In the genomic region with DNA sequence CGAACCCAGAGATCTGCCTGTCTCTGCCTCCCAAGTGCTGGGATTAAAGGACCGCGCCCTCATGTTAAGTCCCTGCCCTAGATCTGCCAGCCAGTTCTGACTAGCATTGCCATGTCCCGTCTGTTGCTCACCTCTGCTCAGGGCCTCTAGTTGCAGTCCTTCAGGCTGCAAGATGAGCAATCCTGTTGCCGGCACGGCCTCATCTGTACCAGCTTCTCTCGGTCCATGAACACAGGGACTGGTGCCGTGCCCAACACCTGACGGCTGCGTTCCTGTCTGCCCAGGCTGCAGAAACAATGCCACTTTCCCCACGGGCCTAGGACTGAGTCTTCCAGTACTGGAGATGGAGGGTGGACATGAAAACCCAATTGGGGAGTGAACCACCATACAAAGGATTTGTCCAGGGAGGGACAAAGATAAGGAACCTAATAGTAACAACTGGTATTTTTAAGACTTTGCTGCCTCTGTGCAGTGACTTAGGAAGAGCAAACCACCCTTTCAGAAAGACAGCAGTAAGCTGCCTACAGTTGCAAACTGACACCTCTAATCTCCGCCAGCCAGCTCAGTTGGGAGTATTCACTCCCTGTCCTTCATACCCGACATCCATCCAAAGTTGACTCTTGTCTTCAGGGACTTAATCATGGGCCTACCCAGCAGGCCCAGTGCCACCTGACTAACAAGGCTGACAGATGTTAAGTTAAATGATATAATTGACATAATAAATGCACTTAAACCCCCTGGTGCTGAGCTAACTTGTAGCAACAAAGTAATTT, we compare ENCODE assay signal across 12 mouse cellular contexts. TPM values are rescaled to one million over a fixed set of nuclear protein-coding genes. Genes with fewer than 3 reads are reported as not detected.
A peak's percentile ranks its signal among the peaks of the same experiment; 100 is the strongest.
DNase-seq lines count a peak whose midpoint lies in the region; ATAC-seq and TF ChIP-seq lines count a peak whose summit lies in the region.
"Had no signal": no experiment of that assay in that cellular context is flagged by ENCODE, and none has a peak within 500 bp of the region (broad histone marks: within the 10 kb centered on the region; RNA-seq: fewer than 3 reads in every experiment).

No protein-coding gene starts in this region.

- no peak for TF ChIP-seq CTCF in stomach, postnatal 0 days (IDR thresholded peaks at IDR 0.05; ENCODE audit: low read depth)

- peaks cover 47% of the 10 kb centered on the region for H3K4me1 ChIP-seq in heart, embryonic 13.5 days
- H3K4me1 ChIP-seq in neural tube, embryonic 12.5 days = peaks cover 26% of the 10 kb centered on the region
- peaks cover 50% of the 10 kb centered on the region for H3K4me1 ChIP-seq in neural tube, embryonic 15.5 days
- H3K4me1 ChIP-seq in limb, embryonic 10.5 days = peaks cover 47% of the 10 kb centered on the region
- peaks cover 13% of the 10 kb centered on the region for H3K4me1 ChIP-seq in stomach, postnatal 0 days (replicated peaks; ENCODE audit: control insufficient read depth, insufficient read depth)

- H3K27ac ChIP-seq in heart, embryonic 13.5 days (replicated peaks) = peak overlapping the region; percentile 88
- no peak overlapping the region for H3K27ac ChIP-seq in neural tube, embryonic 12.5 days
- H3K27ac ChIP-seq in neural tube, embryonic 15.5 days (replicated peaks) = no peak overlapping the region
- no peak overlapping the region for H3K27ac ChIP-seq in limb, embryonic 10.5 days
- H3K27ac ChIP-seq in stomach, postnatal 0 days (replicated peaks) = peak overlapping the region; percentile 94

- WGBS in heart, embryonic 13.5 days = 86% methylated on average over 13 of the region's 13 CpGs
- WGBS in neural tube, embryonic 12.5 days = 92% methylated on average over 13 of the region's 13 CpGs
- WGBS in neural tube, embryonic 15.5 days = 91% methylated on average over 13 of the region's 13 CpGs
- 91% methylated on average over 13 of the region's 13 CpGs for WGBS in limb, embryonic 10.5 days
- 88% methylated on average over 13 of the region's 13 CpGs for WGBS in stomach, postnatal 0 days

- DNase-seq in heart, postnatal 4 days = no peak
- DNase-seq in limb, embryonic 10.5 days (ENCODE audit: low spot score) = no peak
- no peak for DNase-seq in stomach, postnatal 0 days (ENCODE audit: low spot score)
- no peak for DNase-seq in spleen, postnatal 36 days (ENCODE audit: low spot score in 2 of 2)
- DNase-seq: lung, adult 2 months; right cerebral cortex, postnatal 14 days had no signal

- H3K4me2 ChIP-seq in heart, embryonic 13.5 days = peak overlapping the region; percentile 99
- H3K4me2 ChIP-seq in neural tube, embryonic 12.5 days (replicated peaks) = no peak overlapping the region
- H3K4me2 ChIP-seq in neural tube, embryonic 15.5 days = no peak overlapping the region
- peak overlapping the region; percentile 87; the same call in 1 of the 2 replicates for H3K4me2 ChIP-seq in stomach, postnatal 0 days (replicated peaks; ENCODE audit: low read depth)

- no peaks in the 10 kb centered on the region for H3K27me3 ChIP-seq in heart, embryonic 13.5 days (replicated peaks)
- no peaks in the 10 kb centered on the region for H3K27me3 ChIP-seq in neural tube, embryonic 12.5 days (replicated peaks)
- H3K27me3 ChIP-seq in neural tube, embryonic 15.5 days (replicated peaks) = no peaks in the 10 kb centered on the region
- H3K27me3 ChIP-seq in limb, embryonic 10.5 days (ENCODE audit: low read depth, poor library complexity, severe bottlenecking) = no peaks in the 10 kb centered on the region
- H3K27me3 ChIP-seq in stomach, postnatal 0 days (ENCODE audit: control insufficient read depth, insufficient read depth, low read length) = no peaks in the 10 kb centered on the region

- TF ChIP-seq EP300 in stomach, postnatal 0 days (optimal IDR thresholded peaks at IDR 0.05) = no peak

- no peaks in the 10 kb centered on the region for H3K9me3 ChIP-seq in heart, embryonic 13.5 days
- no peaks in the 10 kb centered on the region for H3K9me3 ChIP-seq in neural tube, embryonic 12.5 days
- no peaks in the 10 kb centered on the region for H3K9me3 ChIP-seq in neural tube, embryonic 15.5 days (replicated peaks)
- no peaks in the 10 kb centered on the region for H3K9me3 ChIP-seq in limb, embryonic 10.5 days (replicated peaks)
- H3K9me3 ChIP-seq in stomach, postnatal 0 days (ENCODE audit: control insufficient read depth, low read length) = no peaks in the 10 kb centered on the region

- H3K9ac ChIP-seq in heart, embryonic 13.5 days = peak overlapping the region; percentile 90
- 0 out of 2 replicates have a peak overlapping the region, but pooled peaks have one; percentile 17 for H3K9ac ChIP-seq in neural tube, embryonic 12.5 days
- no peak overlapping the region for H3K9ac ChIP-seq in neural tube, embryonic 15.5 days (replicated peaks)
- H3K9ac ChIP-seq in stomach, postnatal 0 days (ENCODE audit: low read length) = no peak overlapping the region

- ATAC-seq in heart, embryonic 13.5 days (ENCODE audit: extremely low read depth, insufficient number of reproducible peaks, low FRiP score, low TSS enrichment) = no peak
- no peak for ATAC-seq in neural tube, embryonic 12.5 days (ENCODE audit: low FRiP score, low read depth)
- no peak for ATAC-seq in neural tube, embryonic 15.5 days (ENCODE audit: low FRiP score)
- ATAC-seq in stomach, postnatal 0 days (ENCODE audit: low FRiP score, low TSS enrichment) = no peak

- peak overlapping the region; percentile 67; the same call in 1 of the 2 replicates for H3K4me3 ChIP-seq in heart, embryonic 13.5 days
- H3K4me3 ChIP-seq in neural tube, embryonic 12.5 days = no peak overlapping the region
- no peak overlapping the region for H3K4me3 ChIP-seq in neural tube, embryonic 15.5 days (replicated peaks)
- 0 out of 2 replicates have a peak overlapping the region, but pooled peaks have one; percentile 4 for H3K4me3 ChIP-seq in limb, embryonic 10.5 days
- H3K4me3 ChIP-seq in stomach, postnatal 0 days (ENCODE audit: low read depth, low read length) = no peak overlapping the region

- peaks cover 30% of the 10 kb centered on the region for H3K36me3 ChIP-seq in heart, embryonic 13.5 days
- H3K36me3 ChIP-seq in neural tube, embryonic 12.5 days = peaks cover 21% of the 10 kb centered on the region
- peaks cover 20% of the 10 kb centered on the region for H3K36me3 ChIP-seq in neural tube, embryonic 15.5 days
- H3K36me3 ChIP-seq in limb, embryonic 10.5 days = peaks cover 40% of the 10 kb centered on the region
- H3K36me3 ChIP-seq in stomach, postnatal 0 days (ENCODE audit: control insufficient read depth, insufficient read depth, low read length) = no peaks in the 10 kb centered on the region; the same call in 1 of the 2 replicates

RNA-seq across cellular contexts. Expression of gene Gm49661, which starts 1.5 kb away (rescaled TPM):
- polyA plus RNA-seq in heart, embryonic 13.5 days (2015; fragmentation: Nextera tagmentation; extraction: Ambion mirVana) = not detected in 2 replicates
- total RNA-seq in heart, postnatal 4 days (2021) = 1 to 10 TPM in 1 of 2 experiments, not detected in 1; 1.5 TPM
- polyA plus RNA-seq in neural tube, embryonic 12.5 days (2016; fragmentation: Nextera tagmentation; extraction: Ambion mirVana) = not detected in 2 replicates
- not detected in 2 replicates for polyA plus RNA-seq in neural tube, embryonic 15.5 days (2015; fragmentation: Nextera tagmentation; extraction: Ambion mirVana)
- polyA plus RNA-seq in limb, embryonic 10.5 days (2016; fragmentation: Nextera tagmentation; extraction: Ambion mirVana) = not detected in 2 replicates
- not detected in 2 replicates for polyA plus RNA-seq in stomach, postnatal 0 days (2015; fragmentation: Nextera tagmentation; extraction: Ambion mirVana)
- total RNA-seq: hematopoietic stem cell, adult 5-6 weeks; layer of hippocampus, adult 2 months had no signal
- polyA plus RNA-seq: lung, adult 2 months; urinary bladder, adult 2 months had no signal

RNA-seq across cellular contexts. Expression of gene Prdx2, which starts 1.7 kb away (rescaled TPM):
- polyA plus RNA-seq in heart, embryonic 13.5 days (2015; fragmentation: Nextera tagmentation; extraction: Ambion mirVana) = 733 and 747 TPM in 2 replicates
- 100 to 1,000 TPM; 678 to 716 TPM for total RNA-seq in heart, postnatal 4 days (2021)
- polyA plus RNA-seq in neural tube, embryonic 12.5 days (2016; fragmentation: Nextera tagmentation; extraction: Ambion mirVana) = 1,247 and 1,331 TPM in 2 replicates
- 930 and 1,070 TPM in 2 replicates for polyA plus RNA-seq in neural tube, embryonic 15.5 days (2015; fragmentation: Nextera tagmentation; extraction: Ambion mirVana)
- 1,175 and 1,260 TPM in 2 replicates for polyA plus RNA-seq in limb, embryonic 10.5 days (2016; fragmentation: Nextera tagmentation; extraction: Ambion mirVana)
- polyA plus RNA-seq in stomach, postnatal 0 days (2015; fragmentation: Nextera tagmentation; extraction: Ambion mirVana) = 370 and 376 TPM in 2 replicates

RNA-seq across cellular contexts. Expression of gene Rnaseh2a, which starts 1.8 kb away (rescaled TPM):
- 82.8 and 83.4 TPM in 2 replicates for polyA plus RNA-seq in heart, embryonic 13.5 days (2015; fragmentation: Nextera tagmentation; extraction: Ambion mirVana)
- 10 to 100 TPM; 61.8 to 69.1 TPM for total RNA-seq in heart, postnatal 4 days (2021)
- polyA plus RNA-seq in neural tube, embryonic 12.5 days (2016; fragmentation: Nextera tagmentation; extraction: Ambion mirVana) = 78.4 and 85.2 TPM in 2 replicates
- 55.0 and 81.5 TPM in 2 replicates for polyA plus RNA-seq in neural tube, embryonic 15.5 days (2015; fragmentation: Nextera tagmentation; extraction: Ambion mirVana)
- 156 and 168 TPM in 2 replicates for polyA plus RNA-seq in limb, embryonic 10.5 days (2016; fragmentation: Nextera tagmentation; extraction: Ambion mirVana)
- 79.4 and 80.1 TPM in 2 replicates for polyA plus RNA-seq in stomach, postnatal 0 days (2015; fragmentation: Nextera tagmentation; extraction: Ambion mirVana)

RNA-seq across cellular contexts. Expression of gene Junb, which starts 10.8 kb away (rescaled TPM):
- polyA plus RNA-seq in heart, embryonic 13.5 days (2015; fragmentation: Nextera tagmentation; extraction: Ambion mirVana) = 12.8 and 12.9 TPM in 2 replicates
- 10 to 100 TPM; 12.3 to 12.4 TPM for total RNA-seq in heart, postnatal 4 days (2021)
- polyA plus RNA-seq in neural tube, embryonic 12.5 days (2016; fragmentation: Nextera tagmentation; extraction: Ambion mirVana) = 9.9 TPM in 2 replicates
- 9.4 and 15.1 TPM in 2 replicates for polyA plus RNA-seq in neural tube, embryonic 15.5 days (2015; fragmentation: Nextera tagmentation; extraction: Ambion mirVana)
- polyA plus RNA-seq in limb, embryonic 10.5 days (2016; fragmentation: Nextera tagmentation; extraction: Ambion mirVana) = 9.9 and 14.4 TPM in 2 replicates
- polyA plus RNA-seq in stomach, postnatal 0 days (2015; fragmentation: Nextera tagmentation; extraction: Ambion mirVana) = 88.5 and 95.9 TPM in 2 replicates

RNA-seq across cellular contexts. Expression of gene Rtbdn, which starts 20.9 kb away (rescaled TPM):
- 0.17 and 0.32 TPM in 2 replicates for polyA plus RNA-seq in heart, embryonic 13.5 days (2015; fragmentation: Nextera tagmentation; extraction: Ambion mirVana)
- not detected for total RNA-seq in heart, postnatal 4 days (2021)
- 0.93 and 1.1 TPM in 2 replicates for polyA plus RNA-seq in neural tube, embryonic 12.5 days (2016; fragmentation: Nextera tagmentation; extraction: Ambion mirVana)
- polyA plus RNA-seq in neural tube, embryonic 15.5 days (2015; fragmentation: Nextera tagmentation; extraction: Ambion mirVana) = 3.0 and 3.8 TPM in 2 replicates
- 0.44 and 0.58 TPM in 2 replicates for polyA plus RNA-seq in limb, embryonic 10.5 days (2016; fragmentation: Nextera tagmentation; extraction: Ambion mirVana)
- 0.05 and 0.13 TPM in 2 replicates for polyA plus RNA-seq in stomach, postnatal 0 days (2015; fragmentation: Nextera tagmentation; extraction: Ambion mirVana)
- total RNA-seq: hematopoietic stem cell, adult 5-6 weeks had no signal
- polyA plus RNA-seq: lung, adult 2 months; urinary bladder, adult 2 months had no signal

Comparison
In these comparisons a context has a peak if more than half of its experiments do, and no peak if none do; other contexts are left out.
1. H3K9ac ChIP-seq: peak in heart, embryonic 13.5 days (single experiment) and neural tube, embryonic 12.5 days (single experiment); none in neural tube, embryonic 15.5 days (single experiment) and stomach, postnatal 0 days (single experiment).
2. H3K27ac ChIP-seq: peak in heart, embryonic 13.5 days (single experiment) and stomach, postnatal 0 days (single experiment); none in neural tube, embryonic 12.5 days (single experiment), neural tube, embryonic 15.5 days (single experiment) and limb, embryonic 10.5 days (single experiment).
3. H3K4me2 ChIP-seq: peak in heart, embryonic 13.5 days (single experiment) and stomach, postnatal 0 days (single experiment); none in neural tube, embryonic 12.5 days (single experiment) and neural tube, embryonic 15.5 days (single experiment).
4. H3K4me3 ChIP-seq: peak in heart, embryonic 13.5 days (single experiment) and limb, embryonic 10.5 days (single experiment); none in neural tube, embryonic 12.5 days (single experiment), neural tube, embryonic 15.5 days (single experiment) and stomach, postnatal 0 days (single experiment).